Mouse (Mus musculus): ENCODE measurements around the gene Irf3.

GRCm38 (mm10) chr7:45019031-45019571 is 21.7 kb downstream of the Irf3 start:
- TF ChIP-seq CTCF (IDR thresholded peaks at IDR 0.05; ENCODE audit: control insufficient read depth, insufficient read depth, insufficient replicate concordance, low read depth, low read length), result no peak
- no peak for TF ChIP-seq POLR2A (IDR thresholded peaks at IDR 0.05; ENCODE audit: control insufficient read depth, low read depth, low read length)
